Mouse (Mus musculus) heart, embryonic 11.5 days (tissue): ENCODE measurements around the gene Dll4. TPM values are rescaled to one million over a fixed set of nuclear protein-coding genes. Genes with fewer than 3 reads are reported as not detected.

Source experiments
- ATAC-seq: fragments of 200-750 bp; cut with Nextera tagmentation; replicated peaks from 2 replicates; pipeline ENCODE4 v1.8.0; 2017; ENCODE audit warnings: moderate library complexity; ENCODE audit not compliant: insufficient number of reproducible peaks, low FRiP score, low TSS enrichment
- H3K27ac ChIP-seq: fragments of 300-500 bp; sonication (generic); 2 replicates; pipeline ENCODE4 v1.5.1; 2014; ENCODE audit warnings: mild to moderate bottlenecking, low read depth, low read length
- H3K27me3 ChIP-seq: fragments of 300-500 bp; sonication (generic); 2 replicates; pipeline ENCODE4 v1.6.1; 2014; ENCODE audit warnings: mild to moderate bottlenecking, low read length, mixed read lengths; ENCODE audit not compliant: control insufficient read depth, insufficient read depth
- H3K36me3 ChIP-seq: fragments of 300-500 bp; sonication (generic); 2 replicates; pipeline ENCODE4 v1.6.1; 2014; ENCODE audit warnings: mild to moderate bottlenecking, low read length, moderate library complexity, mixed read lengths; ENCODE audit not compliant: control insufficient read depth, insufficient read depth
- H3K4me1 ChIP-seq: fragments of 300-500 bp; sonication (generic); 2 replicates; pipeline ENCODE4 v1.6.1; 2014; ENCODE audit warnings: low read length; ENCODE audit not compliant: control insufficient read depth, insufficient read depth
- H3K4me2 ChIP-seq: fragments of 300-500 bp; sonication (generic); 2 replicates; pipeline ENCODE4 v1.6.1; 2014; ENCODE audit warnings: mild to moderate bottlenecking, moderate library complexity
- H3K4me3 ChIP-seq: fragments of 300-500 bp; sonication (generic); 2 replicates; pipeline ENCODE4 v1.5.1; 2014; ENCODE audit warnings: low read depth, low read length
- H3K9ac ChIP-seq: fragments of 300-500 bp; sonication (generic); 2 replicates; pipeline ENCODE4 v1.6.1; 2014; ENCODE audit warnings: mild to moderate bottlenecking, low read depth, low read length, moderate library complexity
- H3K9me3 ChIP-seq: fragments of 300-500 bp; sonication (generic); replicated peaks from 2 replicates; pipeline ENCODE4 v1.6.1; 2016; ENCODE audit warnings: low read length; ENCODE audit not compliant: control insufficient read depth
- WGBS: fragments of 180-500 bp; shearing (Covaris S2); extraction: QIAGEN DNeasy Blood & Tissue Kit; methylation state at CpG from one replicate; pipeline ENCODE4 v1.1.7; 2014; ENCODE audit not compliant: insufficient replicate concordance; 5-methylcytosine and 5-hydroxymethylcytosine counted together
- polyA plus RNA-seq: library from polyadenylated mRNA; unstranded; fragments of >200 nt; fragmentation: Nextera tagmentation; extraction: Ambion mirVana; gene quantifications from 2 replicates; pipeline ENCODE4 v1.2.1, GENCODE M21; 2014

Gene Dll4
- polyA plus RNA-seq, 1 experiment from 2014 or later = 3.7 TPM

GRCm38 (mm10) chr2:119299981-119300818 is 25.4 kb upstream of the Dll4 start:
- Histone ChIP-seq H3K9ac (peak overlapping the region; percentile 59; the same call in 1 of the 2 replicates), H3K9me3 (no peaks in the 10 kb centered on the region), H3K27me3 (no peaks in the 10 kb centered on the region), H3K4me3 (peak overlapping the region; percentile 10; the same call in 1 of the 2 replicates), H3K4me1 (peaks cover 29% of the 10 kb centered on the region), H3K4me2 (peak overlapping the region; percentile 57), H3K27ac (peak overlapping the region; percentile 36), H3K36me3 (peaks cover 14% of the 10 kb centered on the region)
- ATAC-seq = peak; percentile 84
- 3% methylated on average over 15 of the region's 15 CpGs for WGBS

GRCm38 (mm10) chr2:119300819-119301493 is 24.6 kb upstream of the Dll4 start:
- peak; percentile 13; the same call in 1 of the 2 replicates for ATAC-seq
- no peaks in the 10 kb centered on the region for H3K27me3 ChIP-seq
- peak overlapping the region; percentile 57 for H3K4me2 ChIP-seq
- H3K9me3 ChIP-seq = no peaks in the 10 kb centered on the region
- H3K4me3 ChIP-seq = no peak overlapping the region
- 40% methylated on average over 7 of the region's 7 CpGs for WGBS
- peak overlapping the region; percentile 16; the same call in 1 of the 2 replicates for H3K27ac ChIP-seq
- H3K9ac ChIP-seq = peak overlapping the region; percentile 59; the same call in 1 of the 2 replicates
- peaks cover 29% of the 10 kb centered on the region for H3K4me1 ChIP-seq
- H3K36me3 ChIP-seq = peaks cover 14% of the 10 kb centered on the region

- no peaks in the 10 kb centered on the region for H3K27me3 ChIP-seq
- H3K36me3 ChIP-seq = peaks cover 5% of the 10 kb centered on the region; the same call in 1 of the 2 replicates
- H3K27ac ChIP-seq = no peak overlapping the region
- no peak for ATAC-seq
- H3K9me3 ChIP-seq = no peaks in the 10 kb centered on the region
- 57% methylated on average over 6 of the region's 6 CpGs for WGBS
- peaks cover 29% of the 10 kb centered on the region for H3K4me1 ChIP-seq
- no peak overlapping the region for H3K4me3 ChIP-seq
- no peak overlapping the region for H3K9ac ChIP-seq
- no peak overlapping the region for H3K4me2 ChIP-seq
Measured at GRCm38 (mm10) chr2:119302876-119303275, 22.7 kb upstream of the Dll4 start.

GRCm38 (mm10) chr2:119304391-119304790 is 21.2 kb upstream of the Dll4 start:
- Histone ChIP-seq H3K27ac (no peak overlapping the region), H3K4me3 (no peak overlapping the region), H3K4me1 (peaks cover 29% of the 10 kb centered on the region), H3K36me3 (no peaks in the 10 kb centered on the region), H3K9ac (no peak overlapping the region), H3K9me3 (no peaks in the 10 kb centered on the region), H3K4me2 (no peak overlapping the region), H3K27me3 (no peaks in the 10 kb centered on the region)
- WGBS = 36% methylated on average over 3 of the region's 3 CpGs
- ATAC-seq = no peak

GRCm38 (mm10) chr2:119304798-119305208 is 20.8 kb upstream of the Dll4 start:
- H3K4me1 ChIP-seq = peaks cover 29% of the 10 kb centered on the region
- no peak overlapping the region for H3K4me2 ChIP-seq
- H3K36me3 ChIP-seq = no peaks in the 10 kb centered on the region
- H3K9me3 ChIP-seq = no peaks in the 10 kb centered on the region
- ATAC-seq = 0 out of 2 replicates have a peak, but pooled peaks have one; percentile 18
- H3K4me3 ChIP-seq = no peak overlapping the region
- WGBS = 18% methylated on average over 3 of the region's 3 CpGs
- no peak overlapping the region for H3K9ac ChIP-seq
- no peaks in the 10 kb centered on the region for H3K27me3 ChIP-seq
- peak overlapping the region; percentile 6; the same call in 1 of the 2 replicates for H3K27ac ChIP-seq

GRCm38 (mm10) chr2:119311544-119311943 is 14.0 kb upstream of the Dll4 start:
- H3K36me3 ChIP-seq = no peaks in the 10 kb centered on the region
- peak overlapping the region; percentile 24; the same call in 1 of the 2 replicates for H3K27ac ChIP-seq
- peaks cover 4% of the 10 kb centered on the region; the same call in 1 of the 2 replicates for H3K27me3 ChIP-seq
- H3K4me2 ChIP-seq = no peak overlapping the region
- ATAC-seq = no peak
- 39% methylated on average over 12 of the region's 12 CpGs for whole genome bisulfite sequencing
- H3K9me3 ChIP-seq = no peaks in the 10 kb centered on the region
- no peak overlapping the region for H3K9ac ChIP-seq
- no peak overlapping the region for H3K4me3 ChIP-seq
- H3K4me1 ChIP-seq = peaks cover 6% of the 10 kb centered on the region; the same call in 1 of the 2 replicates

- WGBS = 63% methylated on average over 2 of the region's 2 CpGs
- H3K36me3 ChIP-seq = no peaks in the 10 kb centered on the region
- no peak overlapping the region for H3K4me3 ChIP-seq
- no peak overlapping the region for H3K9ac ChIP-seq
- no peak overlapping the region for H3K4me2 ChIP-seq
- no peaks in the 10 kb centered on the region for H3K9me3 ChIP-seq
- H3K27me3 ChIP-seq = peaks cover 4% of the 10 kb centered on the region; the same call in 1 of the 2 replicates
- H3K4me1 ChIP-seq = peaks cover 6% of the 10 kb centered on the region; the same call in 1 of the 2 replicates
- ATAC-seq = peak; percentile 20; the same call in 1 of the 2 replicates
- H3K27ac ChIP-seq = no peak overlapping the region
Measured at GRCm38 (mm10) chr2:119312380-119312958, 13.1 kb upstream of the Dll4 start.

GRCm38 (mm10) chr2:119313780-119314479 is 11.7 kb upstream of the Dll4 start:
- Histone ChIP-seq H3K4me2 (no peak overlapping the region), H3K9me3 (no peaks in the 10 kb centered on the region), H3K4me3 (no peak overlapping the region), H3K4me1 (peaks cover 6% of the 10 kb centered on the region; the same call in 1 of the 2 replicates), H3K36me3 (no peaks in the 10 kb centered on the region), H3K27me3 (peaks cover 7% of the 10 kb centered on the region; the same call in 1 of the 2 replicates), H3K27ac (no peak overlapping the region), H3K9ac (no peak overlapping the region)
- WGBS = 31% methylated on average over 10 of the region's 10 CpGs
- no peak for ATAC-seq
